Mouse (Mus musculus) layer of hippocampus, adult 9-11 months (tissue): ENCODE results near the gene Gm21083.
"Not testable (repeated sequence)": the region's sequence is repeated elsewhere in the genome, so short reads cannot be mapped to it uniquely, and the experiment has no call there.

ENCODE experiments used
- DNase-seq: peaks from one replicate; pipeline ENCODE4 v3.0.0; 2022

The Gm21083 gene

DNA sequence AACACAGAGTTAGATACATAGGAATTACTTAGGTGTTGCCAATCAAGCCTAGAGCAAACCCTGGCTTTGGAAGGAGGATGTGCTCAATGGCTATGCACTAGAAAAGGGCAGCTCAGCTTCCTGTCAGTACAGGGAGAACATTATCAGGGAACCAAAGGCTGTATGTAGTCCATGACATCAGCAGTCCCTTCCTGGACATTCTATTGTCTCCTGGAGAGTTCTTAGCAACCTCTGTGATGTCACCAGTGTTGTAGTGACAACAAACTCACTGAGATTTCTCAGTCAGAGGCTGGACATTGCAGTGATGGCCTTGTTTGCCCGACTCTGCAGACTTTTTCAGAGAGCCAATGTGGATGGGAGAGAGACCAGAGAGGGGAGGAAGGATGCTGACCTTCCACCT lies at the start of gene Gm21083:
Gene Gm21083, plus strand, starts transcription at position 301 of the 400 bp plus-strand sequence.
- DNase-seq = not testable (repeated sequence)

DNA sequence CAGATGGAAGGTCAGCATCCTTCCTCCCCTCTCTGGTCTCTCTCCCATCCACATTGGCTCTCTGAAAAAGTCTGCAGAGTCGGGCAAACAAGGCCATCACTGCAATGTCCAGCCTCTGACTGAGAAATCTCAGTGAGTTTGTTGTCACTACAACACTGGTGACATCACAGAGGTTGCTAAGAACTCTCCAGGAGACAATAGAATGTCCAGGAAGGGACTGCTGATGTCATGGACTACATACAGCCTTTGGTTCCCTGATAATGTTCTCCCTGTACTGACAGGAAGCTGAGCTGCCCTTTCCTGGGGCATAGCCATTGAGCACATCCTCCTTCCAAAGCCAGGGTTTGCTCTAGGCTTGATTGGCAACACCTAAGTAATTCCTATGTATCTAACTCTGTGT lies 48.0 kb upstream of the Gm21083 start, which contains the start of gene Gm21190:
Gene Gm21190, minus strand, starts transcription at position 101 of the 400 bp plus-strand sequence.
- DNase-seq = not testable (repeated sequence)

DNA sequence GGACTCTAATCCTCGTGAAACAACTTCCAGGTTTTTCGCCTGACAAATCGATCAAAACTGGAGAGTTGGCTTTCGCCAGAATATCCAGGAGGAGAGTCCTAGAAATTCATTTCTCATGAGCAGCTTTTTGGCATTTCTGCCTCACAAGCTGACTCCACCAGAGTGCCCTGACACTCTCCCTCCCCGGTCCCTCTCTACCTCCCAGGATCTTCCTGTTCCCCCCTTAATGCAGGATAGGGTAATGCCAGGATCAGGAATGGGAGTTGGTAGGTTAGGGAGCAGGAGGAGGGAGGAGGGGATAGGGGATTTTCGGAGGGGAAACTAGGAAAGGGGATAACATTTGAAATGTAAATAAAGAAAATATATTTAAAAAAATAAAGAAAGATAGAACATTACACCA lies 28.5 kb upstream of the Gm21083 start:
- DNase-seq = not testable (repeated sequence)

DNA sequence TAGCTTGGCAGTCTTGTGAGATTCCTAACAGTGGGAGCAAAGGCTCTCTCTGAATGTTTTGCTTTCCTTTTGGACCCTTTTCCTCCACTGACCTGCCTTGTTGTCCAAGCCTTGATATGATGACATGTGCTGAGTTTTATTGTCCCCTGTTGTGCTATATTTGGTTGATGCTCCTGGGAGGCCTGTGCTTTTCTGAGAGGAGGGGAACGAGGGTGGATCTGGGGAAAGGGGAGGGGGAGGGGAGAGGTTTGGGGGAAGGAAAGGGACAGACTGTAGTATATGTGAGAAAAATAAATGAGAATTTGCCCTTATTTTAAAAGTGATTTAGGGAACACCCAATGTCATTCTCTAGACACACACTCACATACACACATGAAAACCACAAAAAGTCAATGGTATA lies 28.0 kb upstream of the Gm21083 start:
- DNase-seq = not testable (repeated sequence)

DNA sequence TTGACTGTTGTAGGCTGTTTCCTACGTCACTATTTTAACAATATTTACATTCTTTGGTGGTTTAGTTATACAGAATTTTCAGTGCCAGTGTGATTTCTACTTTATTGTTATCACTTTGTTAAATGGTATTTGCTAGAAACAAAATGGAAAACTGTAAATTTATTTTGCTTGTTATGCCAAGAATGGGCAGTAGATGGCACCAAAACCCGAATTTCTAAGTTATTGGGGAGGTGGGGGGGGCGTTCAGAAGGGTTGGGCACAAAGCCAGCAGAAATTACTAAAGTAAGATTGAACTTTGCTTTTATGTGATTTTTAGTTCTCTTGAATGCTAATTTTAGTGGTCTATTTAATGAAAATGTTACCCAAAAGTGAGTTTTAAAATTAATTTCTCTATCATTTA lies 27.5 kb upstream of the Gm21083 start:
- not testable (repeated sequence) for DNase-seq

DNA sequence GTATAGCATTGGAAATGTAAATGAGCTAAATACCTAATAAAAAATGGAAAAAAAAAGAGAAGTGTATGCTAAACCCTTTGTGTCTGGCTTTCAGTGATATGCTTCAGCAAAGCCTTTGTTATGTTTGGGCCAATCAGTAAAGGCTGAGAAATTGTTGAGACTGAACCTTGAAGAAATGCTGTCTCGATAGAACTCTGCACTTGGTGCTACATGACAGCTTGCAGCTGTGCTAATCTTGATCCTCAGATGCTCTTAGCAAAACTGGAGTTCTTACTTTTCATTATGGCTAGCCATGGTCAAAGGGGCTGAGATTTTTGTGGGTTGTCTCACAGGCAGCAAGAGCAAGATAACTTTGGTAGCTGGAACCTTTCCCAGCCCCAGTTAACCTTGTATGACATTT lies 18.5 kb upstream of the Gm21083 start:
- DNase-seq = not testable (repeated sequence)

DNA sequence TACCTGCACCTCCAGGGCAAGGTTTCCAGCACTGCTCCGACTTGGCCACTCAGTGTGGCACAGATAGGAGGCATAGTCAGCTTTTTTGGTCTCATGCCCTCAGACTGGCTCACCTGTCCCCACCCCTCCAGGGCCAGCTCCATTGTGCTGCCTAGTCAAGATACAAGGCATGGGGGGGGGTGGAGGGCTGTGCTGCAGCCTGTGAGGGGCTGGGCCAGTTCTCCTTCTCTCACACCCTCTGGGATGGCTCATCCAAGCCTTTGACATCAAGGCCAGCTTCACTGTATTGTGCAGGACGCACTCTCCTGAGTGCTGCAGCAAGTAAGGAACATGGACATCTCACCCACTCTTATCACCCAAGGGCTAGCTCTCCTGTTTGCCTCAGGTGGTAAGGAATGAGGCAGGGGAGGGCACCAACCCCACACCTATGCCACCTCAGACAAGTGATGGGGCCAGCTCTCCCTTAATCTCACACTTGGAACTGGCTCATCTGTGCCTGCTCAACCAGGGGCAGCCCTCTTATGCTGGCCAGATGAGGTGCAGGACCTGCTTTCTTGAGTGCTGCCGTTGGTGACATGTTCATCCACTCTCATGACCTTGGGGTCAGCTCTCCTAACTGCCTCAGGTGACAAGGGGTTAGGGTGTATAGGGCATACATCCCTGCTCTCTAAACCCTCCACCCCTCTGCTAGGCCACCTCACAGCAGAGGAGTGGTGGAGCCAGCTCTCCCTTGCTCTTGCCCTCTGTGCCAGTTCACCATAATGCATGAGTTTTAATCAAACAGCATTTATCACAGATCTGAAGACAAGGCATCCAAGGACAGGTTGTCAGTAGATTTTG lies 15.5 kb upstream of the Gm21083 start:
- DNase-seq = not testable (repeated sequence)

DNA sequence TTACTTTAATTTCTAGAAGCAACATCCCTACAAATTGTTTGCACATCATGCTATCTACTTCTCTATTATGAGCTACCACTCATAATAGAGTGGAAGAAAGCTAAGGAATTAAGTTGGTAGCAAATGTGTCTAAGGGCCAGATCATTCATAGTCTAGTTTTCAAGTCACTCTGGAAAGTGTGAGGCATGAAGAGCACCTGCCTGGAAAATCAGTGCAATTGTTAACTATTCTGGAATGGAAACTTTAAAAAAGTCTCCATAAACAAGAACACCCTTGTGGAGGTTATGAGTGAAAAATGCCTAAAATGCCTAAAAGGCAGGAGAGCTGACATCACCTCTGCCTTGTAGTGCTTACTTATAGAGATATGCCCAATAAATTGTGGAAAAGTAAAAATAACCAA lies 3.4 kb upstream of the Gm21083 start:
- not testable (repeated sequence) for DNase-seq

DNA sequence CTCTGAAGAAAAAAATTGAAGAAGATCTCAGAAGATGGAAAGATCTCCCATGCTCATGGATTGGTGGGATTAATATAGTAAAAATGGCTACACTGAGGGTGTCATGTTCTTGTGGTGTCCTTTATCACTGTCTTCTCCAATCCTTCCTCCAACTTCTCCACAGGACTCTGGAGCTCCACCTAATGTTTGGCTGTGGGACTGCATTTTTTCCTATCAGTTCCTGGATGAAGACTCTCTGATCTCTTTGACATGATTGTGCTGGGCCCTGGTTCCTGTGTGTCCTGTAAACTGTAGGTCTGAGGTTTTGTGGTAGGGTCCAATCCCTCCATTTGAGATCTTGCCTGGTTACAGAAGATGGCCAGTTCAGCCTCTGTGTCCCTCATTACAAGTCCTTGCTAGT lies 9.2 kb downstream of the Gm21083 start:
- DNase-seq = not testable (repeated sequence)

DNA sequence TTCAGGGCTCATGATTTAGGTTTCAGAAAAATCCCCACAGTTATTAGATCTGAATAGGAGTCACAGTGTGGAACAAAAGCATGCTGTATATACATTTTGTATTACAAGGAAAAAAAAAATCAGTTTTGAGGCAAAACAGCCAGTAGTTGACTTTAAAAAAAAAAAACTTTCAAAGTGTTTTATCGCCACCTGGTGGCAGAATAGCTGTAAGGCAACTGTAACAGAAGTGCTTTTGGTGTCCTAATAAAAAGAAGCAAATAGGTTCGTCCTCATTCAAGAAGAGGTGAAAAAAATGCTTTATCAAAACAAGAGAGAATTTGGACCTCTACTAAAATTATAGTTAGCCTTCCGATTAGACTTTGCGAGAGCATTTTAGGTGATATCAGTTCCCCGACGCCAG lies 11.2 kb downstream of the Gm21083 start:
- DNase-seq = not testable (repeated sequence)

DNA sequence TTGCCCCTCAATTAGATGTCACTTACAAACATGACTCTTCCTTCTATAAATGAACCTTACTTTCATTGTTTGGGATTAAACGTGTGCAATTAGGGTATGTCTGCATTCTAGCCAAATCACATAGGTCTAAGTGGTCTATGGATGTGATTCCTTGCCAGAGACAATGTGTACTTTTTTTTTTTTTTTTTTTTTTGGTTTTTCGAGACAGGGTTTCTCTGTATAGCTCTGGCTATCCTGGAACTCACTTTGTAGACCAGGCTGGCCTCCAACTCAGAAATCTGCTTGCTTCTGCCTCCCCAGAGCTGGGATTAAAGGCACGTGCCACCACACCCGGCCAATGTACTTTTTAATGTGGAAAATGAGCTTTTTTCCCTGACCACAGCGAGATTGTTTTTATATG lies 13.5 kb downstream of the Gm21083 start:
- not testable (repeated sequence) for DNase-seq

DNA sequence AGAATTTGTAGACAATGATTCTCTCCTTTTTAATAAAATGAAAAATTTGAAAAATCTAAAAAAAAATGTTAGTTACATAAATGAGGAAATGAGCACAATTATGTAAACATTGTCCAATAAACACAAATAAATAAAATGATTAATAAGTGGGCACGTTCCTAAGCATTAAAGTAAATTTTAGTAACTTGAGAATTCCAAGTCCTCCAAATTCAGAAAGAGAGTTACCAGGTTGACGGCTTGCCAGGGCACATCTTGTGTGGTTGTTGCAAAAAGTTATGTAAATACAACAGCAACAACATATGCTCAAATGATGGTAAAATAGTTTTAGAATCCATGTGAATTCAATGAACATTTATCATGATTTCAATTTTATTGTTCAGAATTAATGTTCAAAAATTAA lies 14.4 kb downstream of the Gm21083 start:
- DNase-seq = not testable (repeated sequence)

DNA sequence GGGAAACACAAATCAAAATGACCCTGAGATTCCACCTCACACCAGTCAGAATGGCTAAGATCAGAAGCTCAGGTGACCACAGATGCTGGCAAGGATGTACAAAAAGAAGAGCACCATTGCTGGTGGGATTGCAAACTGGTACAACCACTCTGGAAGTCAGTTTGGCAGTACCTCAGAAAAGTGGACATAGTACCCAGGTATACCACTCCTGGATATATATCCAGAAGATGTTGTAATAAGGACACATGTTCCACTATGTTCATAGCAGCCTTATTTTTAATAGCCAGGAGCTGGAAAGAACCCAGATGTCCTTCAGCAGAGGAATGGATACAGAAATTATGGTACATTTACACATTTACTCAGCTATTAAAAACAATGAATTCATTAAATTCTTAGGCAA lies 21.7 kb downstream of the Gm21083 start:
- not testable (repeated sequence) for DNase-seq

DNA sequence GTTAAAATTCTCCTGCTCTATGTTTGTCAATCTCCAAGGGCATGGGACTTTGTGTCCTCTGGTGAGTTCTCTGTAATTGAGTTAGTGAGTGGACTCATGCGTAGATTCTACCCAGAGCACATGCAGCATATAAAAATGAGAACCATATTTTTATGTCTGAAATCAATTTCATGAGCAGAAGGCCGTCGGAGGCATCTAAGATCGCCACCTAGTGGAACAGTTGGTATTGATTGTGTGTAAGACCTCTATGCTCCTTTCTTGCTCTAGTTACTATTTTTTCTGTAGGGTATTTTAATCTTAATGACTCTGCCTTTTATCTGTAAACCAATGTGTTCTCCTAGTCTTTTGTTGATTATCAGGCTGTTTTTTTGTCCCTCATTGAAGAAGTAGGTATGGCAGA lies 23.2 kb downstream of the Gm21083 start:
- not testable (repeated sequence) for DNase-seq

DNA sequence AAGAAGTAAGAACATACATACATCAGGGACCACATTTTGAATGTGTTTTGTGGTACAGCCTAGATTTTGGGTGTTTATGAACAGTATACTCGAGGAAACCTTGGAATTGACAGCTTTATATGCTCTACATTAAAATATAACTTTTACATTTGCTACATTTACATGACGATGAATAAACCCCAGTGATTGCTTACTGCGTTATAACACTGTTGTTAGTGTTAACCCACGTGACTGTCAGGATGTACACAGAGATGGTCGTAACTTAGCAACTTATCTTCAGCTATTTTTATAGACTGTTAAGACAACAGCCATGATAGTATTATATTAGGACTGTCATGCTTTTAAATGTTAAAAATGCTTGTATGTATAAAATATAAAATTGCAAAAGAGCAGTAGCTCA lies 24.3 kb downstream of the Gm21083 start:
- DNase-seq = not testable (repeated sequence)

DNA sequence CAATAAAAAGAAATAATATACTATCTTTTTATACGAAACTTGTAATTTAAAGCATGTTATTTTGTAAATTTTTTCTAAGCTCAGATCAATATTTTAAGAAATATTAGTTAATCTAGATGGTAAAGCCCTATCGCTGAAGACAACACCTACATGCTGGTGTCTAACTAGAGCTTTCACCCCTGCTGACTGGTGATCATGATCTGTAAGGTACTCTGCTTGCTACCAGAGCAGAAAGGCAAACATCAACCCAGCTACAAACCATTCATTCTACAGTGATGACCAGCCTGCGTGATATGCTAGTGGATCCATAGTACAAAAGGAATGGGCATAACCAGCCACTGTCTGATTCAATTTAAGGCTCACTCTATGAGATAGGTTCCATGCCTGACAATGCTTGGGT lies 24.8 kb downstream of the Gm21083 start:
- DNase-seq = not testable (repeated sequence)

DNA sequence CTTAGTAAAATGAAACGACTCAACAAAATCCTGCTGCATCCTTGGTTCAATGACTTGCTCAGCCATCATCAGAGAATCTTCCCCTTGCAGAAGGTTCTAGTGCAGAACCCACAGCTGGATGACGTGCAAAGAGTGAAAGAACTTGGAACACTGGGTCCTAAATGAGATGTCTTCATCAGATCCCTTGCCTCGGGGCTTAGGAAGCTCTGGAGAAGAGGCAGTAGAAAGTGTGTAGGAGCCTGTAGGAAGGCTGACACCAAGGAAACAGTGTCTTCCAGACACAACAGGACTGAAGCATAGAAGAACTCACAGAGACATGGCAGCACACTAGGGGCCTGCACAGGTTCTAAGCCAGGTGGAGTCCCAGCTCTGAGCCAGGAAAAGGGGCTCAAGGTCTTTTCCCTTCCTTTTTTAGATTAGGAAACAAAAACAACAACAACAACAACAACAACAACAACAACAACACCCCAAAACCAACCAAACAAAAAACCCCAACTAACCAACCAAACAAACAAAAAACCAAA lies 25.4 kb downstream of the Gm21083 start:
- DNase-seq = not testable (repeated sequence)

DNA sequence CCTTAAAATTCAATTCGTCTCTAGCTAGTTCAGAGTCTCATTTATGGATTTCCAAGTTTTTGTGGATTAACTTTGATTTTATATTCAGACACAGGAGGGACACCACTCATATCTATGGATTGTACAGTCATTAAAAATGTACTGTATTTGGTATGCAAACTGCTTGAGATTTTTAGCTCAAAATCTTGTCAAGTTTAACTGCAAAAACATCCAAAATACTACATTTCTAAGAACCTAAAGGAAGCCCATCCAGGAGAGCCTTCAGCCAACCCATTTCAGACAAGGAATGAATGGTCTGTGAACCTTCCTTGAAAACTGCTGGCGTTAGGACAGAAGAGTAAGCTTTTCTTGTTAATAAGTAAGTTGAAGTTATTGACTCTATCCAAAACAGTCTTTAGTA lies 25.9 kb downstream of the Gm21083 start:
- not testable (repeated sequence) for DNase-seq

DNA sequence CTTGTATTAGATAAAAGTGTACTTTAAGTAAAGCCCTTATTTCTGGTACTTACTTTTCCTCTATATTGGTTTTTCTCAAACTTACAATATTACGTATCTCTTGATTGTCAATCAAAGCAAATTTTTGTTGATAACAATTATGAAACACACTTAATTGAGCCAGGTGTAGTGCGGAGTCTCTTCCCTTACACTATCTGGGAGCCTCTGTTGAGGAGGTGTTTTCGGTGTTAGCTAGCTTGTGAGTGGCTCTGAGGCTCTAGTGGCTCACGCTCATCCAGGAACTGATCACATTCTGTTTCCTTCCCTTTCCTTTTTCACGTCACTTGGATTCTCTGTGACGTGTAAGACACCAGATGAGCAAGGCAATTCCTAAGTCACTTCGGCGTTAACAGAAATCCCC lies 26.5 kb downstream of the Gm21083 start:
- DNase-seq = not testable (repeated sequence)

DNA sequence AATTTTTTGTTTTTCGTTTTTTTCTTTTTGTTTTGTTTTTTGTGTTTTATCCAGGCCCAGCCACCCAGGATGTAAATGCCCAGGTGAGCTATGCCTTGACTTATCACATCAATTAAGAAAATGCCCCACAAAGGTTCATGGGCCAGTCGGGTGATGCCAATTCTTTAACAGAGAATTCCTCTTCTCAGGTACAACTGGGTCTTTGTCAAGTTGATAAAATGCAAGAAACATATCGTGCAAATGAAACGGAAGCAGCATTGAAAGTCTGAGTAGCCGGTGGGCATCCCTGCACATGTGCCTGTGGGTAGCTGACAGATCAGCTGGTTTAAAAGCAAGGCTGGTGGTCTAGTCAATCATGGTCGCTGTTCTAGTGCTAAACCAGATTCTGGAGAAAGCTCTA lies 29.5 kb downstream of the Gm21083 start:
- peak; percentile 10 for DNase-seq

DNA sequence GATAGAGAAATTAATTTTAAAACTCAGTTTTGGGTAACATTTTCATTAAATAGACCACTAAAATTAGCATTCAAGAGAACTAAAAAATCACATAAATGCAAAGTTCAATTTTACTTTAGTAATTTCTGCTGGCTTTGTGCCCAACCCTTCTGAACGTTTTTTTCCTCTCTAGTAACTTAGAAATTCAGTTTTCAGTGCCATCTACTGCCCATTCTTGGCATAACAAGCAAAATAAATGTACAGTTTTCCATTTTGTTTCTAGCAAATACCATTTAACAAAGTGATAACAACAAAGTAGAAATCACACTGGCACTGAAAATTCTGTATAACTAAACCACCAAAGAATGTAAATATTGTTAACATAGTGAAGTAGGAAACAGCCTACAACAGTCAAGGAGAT lies 33.6 kb downstream of the Gm21083 start:
- not testable (repeated sequence) for DNase-seq

DNA sequence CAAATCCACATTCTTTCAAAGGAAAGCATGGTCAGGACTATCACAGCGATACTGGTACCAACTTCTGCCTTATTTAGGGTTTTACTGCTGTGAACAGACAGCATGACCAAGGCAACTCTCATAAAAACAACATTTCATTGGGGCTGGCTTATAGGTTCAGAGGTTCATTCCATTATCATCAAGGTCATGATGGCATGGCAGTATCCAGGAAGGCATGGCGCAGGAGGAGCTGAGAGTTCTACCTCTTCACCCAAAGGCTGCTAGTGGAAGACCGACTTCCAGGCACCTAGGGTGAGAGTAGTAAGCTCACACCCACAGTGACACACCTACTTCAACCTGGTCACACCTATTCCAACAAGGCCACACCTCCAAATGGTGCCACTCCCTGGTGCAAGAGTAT lies 39.1 kb downstream of the Gm21083 start:
- DNase-seq = not testable (repeated sequence)

DNA sequence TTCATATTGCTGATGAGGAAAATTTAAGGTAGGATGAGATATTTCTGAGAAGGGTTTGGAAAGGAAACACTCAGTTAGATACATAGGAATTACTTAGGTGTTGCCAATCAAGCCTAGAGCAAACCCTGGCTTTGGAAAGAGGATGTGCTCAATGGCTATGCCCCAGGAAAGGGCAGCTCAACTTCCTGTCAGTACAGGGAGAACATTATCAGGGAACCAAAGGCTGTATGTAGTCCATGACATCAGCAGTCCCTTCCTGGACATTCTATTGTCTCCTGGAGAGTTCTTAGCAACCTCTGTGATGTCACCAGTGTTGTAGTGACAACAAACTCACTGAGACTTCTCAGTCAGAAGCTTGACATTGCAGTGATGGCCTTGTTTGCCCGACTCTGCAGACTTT lies 41.6 kb downstream of the Gm21083 start, which contains the start of gene Speer4d:
Gene Speer4d, plus strand, starts transcription at position 301 of the 400 bp plus-strand sequence.
- not testable (repeated sequence) for DNase-seq

DNA sequence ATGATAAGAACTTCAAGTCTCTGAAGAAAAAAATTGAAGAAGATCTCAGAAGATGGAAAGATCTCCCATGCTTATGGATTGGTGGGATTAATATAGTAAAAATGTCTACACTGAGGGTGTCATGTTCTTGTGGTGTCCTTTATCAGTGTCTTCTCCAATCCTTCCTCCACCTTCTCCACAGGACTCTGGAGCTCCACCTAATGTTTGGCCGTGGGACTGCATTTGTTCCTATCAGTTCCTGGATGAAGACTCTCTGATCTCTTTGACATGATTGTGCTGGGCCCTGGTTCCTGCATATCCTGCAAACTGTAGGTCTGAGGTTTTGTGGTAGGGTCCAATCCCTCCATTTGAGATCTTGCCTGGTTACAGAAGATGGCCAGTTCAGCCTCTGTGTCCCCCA lies 51.0 kb downstream of the Gm21083 start:
- not testable (repeated sequence) for DNase-seq
